Mouse (Mus musculus) hindbrain, embryonic 10.5 days (tissue): ENCODE measurements at regions not wholly inside any gene's neighbourhood (a gene's known extent, or its start where the extent isn't known, plus 50 kb on each side); places are given as distances from the start of the nearest gene placed in this dataset.
A peak's percentile ranks its signal among the peaks of the same experiment; 100 is the strongest.

Experiments
- DNase-seq: peaks from one replicate; pipeline ENCODE4 v3.0.0-alpha.2; 2017; ENCODE audit warnings: low spot score
- H3K27ac ChIP-seq: fragments of 300-500 bp; sonication (generic); 2 replicates; pipeline ENCODE4 v1.5.1; 2016; ENCODE audit warnings: mild to moderate bottlenecking, moderate library complexity
- H3K27me3 ChIP-seq: fragments of 300-500 bp; sonication (generic); 2 replicates; pipeline ENCODE4 v1.6.1; 2016; ENCODE audit warnings: mild to moderate bottlenecking; ENCODE audit not compliant: poor library complexity, insufficient read depth, severe bottlenecking
- H3K36me3 ChIP-seq: fragments of 300-500 bp; sonication (generic); 2 replicates; pipeline ENCODE4 v1.6.1; 2016; ENCODE audit warnings: mild to moderate bottlenecking, moderate library complexity
- H3K4me1 ChIP-seq: fragments of 300-500 bp; sonication (generic); replicated peaks from 2 replicates; pipeline ENCODE4 v1.6.1; 2016; ENCODE audit warnings: mild to moderate bottlenecking
- H3K4me3 ChIP-seq: fragments of 300-500 bp; sonication (generic); 2 replicates; pipeline ENCODE4 v1.5.1; 2016; ENCODE audit warnings: mild to moderate bottlenecking, moderate library complexity
- H3K9me3 ChIP-seq: fragments of 300-500 bp; sonication (generic); 2 replicates; pipeline ENCODE4 v1.6.1; 2016; ENCODE audit warnings: mild to moderate bottlenecking, moderate library complexity
- WGBS: fragments of 180-500 bp; shearing (Covaris S2); methylation state at CpG from one replicate; pipeline ENCODE4 v1.1.7; 2016; 5-methylcytosine and 5-hydroxymethylcytosine counted together

GRCm38 (mm10) chr2:84549626-84550025, 73.1 kb upstream of the Tfpi start:
- H3K9me3 ChIP-seq: no peaks in the 10 kb centered on the region
- H3K36me3 ChIP-seq: no peaks in the 10 kb centered on the region
- no peaks in the 10 kb centered on the region for H3K27me3 ChIP-seq
- no peak overlapping the region for H3K4me3 ChIP-seq
- 84% methylated on average over 3 of the region's 3 CpGs for WGBS
- no peaks in the 10 kb centered on the region for H3K4me1 ChIP-seq
- DNase-seq: no peak
- no peak overlapping the region for H3K27ac ChIP-seq

GRCm38 (mm10) chr2:84548625-84549024, 72.0 kb upstream of the Tfpi start:
- H3K27me3 ChIP-seq: no peaks in the 10 kb centered on the region
- no peak overlapping the region for H3K4me3 ChIP-seq
- no peaks in the 10 kb centered on the region for H3K36me3 ChIP-seq
- DNase-seq: no peak
- 94% methylated on average over 7 of the region's 7 CpGs for WGBS
- H3K9me3 ChIP-seq: no peaks in the 10 kb centered on the region
- no peaks in the 10 kb centered on the region for H3K4me1 ChIP-seq
- no peak overlapping the region for H3K27ac ChIP-seq

- H3K27me3 ChIP-seq: no peaks in the 10 kb centered on the region
- no peak overlapping the region for H3K27ac ChIP-seq
- WGBS: 83% methylated on average over 3 of the region's 3 CpGs
Measured at GRCm38 (mm10) chr2:84545676-84546075, 69.1 kb upstream of the Tfpi start.

GRCm38 (mm10) chr2:84544739-84545138, 68.2 kb upstream of the Tfpi start:
- Histone ChIP-seq H3K36me3 (no peaks in the 10 kb centered on the region), H3K4me3 (no peak overlapping the region), H3K27ac (no peak overlapping the region), H3K9me3 (no peaks in the 10 kb centered on the region), H3K27me3 (no peaks in the 10 kb centered on the region), H3K4me1 (no peaks in the 10 kb centered on the region)
- WGBS: 47% methylated on average over 4 of the region's 4 CpGs
- DNase-seq: peak; percentile 5

More at GRCm38 (mm10) chr2:84545676-84546075, 69.1 kb upstream of the Tfpi start:
- Histone ChIP-seq H3K4me1 (no peaks in the 10 kb centered on the region), H3K9me3 (no peaks in the 10 kb centered on the region), H3K4me3 (no peak overlapping the region), H3K36me3 (no peaks in the 10 kb centered on the region)
- DNase-seq: no peak

GRCm38 (mm10) chr2:84544146-84544545, 67.6 kb upstream of the Tfpi start:
- Histone ChIP-seq H3K4me3 (no peak overlapping the region), H3K27ac (no peak overlapping the region), H3K9me3 (no peaks in the 10 kb centered on the region), H3K36me3 (no peaks in the 10 kb centered on the region), H3K4me1 (no peaks in the 10 kb centered on the region), H3K27me3 (no peaks in the 10 kb centered on the region)
- 65% methylated on average over 4 of the region's 4 CpGs for WGBS
- no peak for DNase-seq

GRCm38 (mm10) chr2:84541440-84541839, 64.9 kb upstream of the Tfpi start:
- Histone ChIP-seq H3K4me3 (no peak overlapping the region), H3K27me3 (no peaks in the 10 kb centered on the region), H3K4me1 (no peaks in the 10 kb centered on the region), H3K9me3 (no peaks in the 10 kb centered on the region), H3K36me3 (no peaks in the 10 kb centered on the region), H3K27ac (no peak overlapping the region)
- no peak for DNase-seq
- WGBS: 84% methylated on average over 5 of the region's 5 CpGs

- 87% methylated on average over 2 of the region's 2 CpGs for WGBS
- Histone ChIP-seq H3K4me1 (no peaks in the 10 kb centered on the region), H3K4me3 (no peak overlapping the region), H3K27ac (no peak overlapping the region), H3K9me3 (no peaks in the 10 kb centered on the region), H3K27me3 (no peaks in the 10 kb centered on the region), H3K36me3 (no peaks in the 10 kb centered on the region)
- no peak for DNase-seq
Measured at GRCm38 (mm10) chr2:84539096-84539495, 62.5 kb upstream of the Tfpi start.

GRCm38 (mm10) chr2:84537957-84538356, 61.4 kb upstream of the Tfpi start:
- no peak for DNase-seq
- no peaks in the 10 kb centered on the region for H3K4me1 ChIP-seq
- H3K36me3 ChIP-seq: no peaks in the 10 kb centered on the region
- no peaks in the 10 kb centered on the region for H3K27me3 ChIP-seq
- WGBS: 85% methylated on average over 4 of the region's 4 CpGs
- no peak overlapping the region for H3K4me3 ChIP-seq
- H3K9me3 ChIP-seq: no peaks in the 10 kb centered on the region
- no peak overlapping the region for H3K27ac ChIP-seq

GRCm38 (mm10) chr2:84531215-84531614, 54.6 kb upstream of the Tfpi start:
- no peak overlapping the region for H3K27ac ChIP-seq
- no peaks in the 10 kb centered on the region for H3K4me1 ChIP-seq
- no peaks in the 10 kb centered on the region for H3K36me3 ChIP-seq
- no peak overlapping the region for H3K4me3 ChIP-seq
- no peaks in the 10 kb centered on the region for H3K27me3 ChIP-seq
- WGBS: 82% methylated on average over 3 of the region's 3 CpGs
- no peak for DNase-seq
- no peaks in the 10 kb centered on the region for H3K9me3 ChIP-seq

GRCm38 (mm10) chr2:84528847-84529775, 52.5 kb upstream of the Tfpi start:
- WGBS: 77% methylated on average over 6 of the region's 6 CpGs
- Histone ChIP-seq H3K27ac (no peak overlapping the region), H3K27me3 (no peaks in the 10 kb centered on the region), H3K9me3 (no peaks in the 10 kb centered on the region), H3K4me3 (no peak overlapping the region), H3K4me1 (no peaks in the 10 kb centered on the region), H3K36me3 (no peaks in the 10 kb centered on the region)
- no peak for DNase-seq
